Mouse (Mus musculus): ENCODE results near the gene Cfap97d1. TPM values are rescaled to one million over a fixed set of nuclear protein-coding genes. Genes with fewer than 3 reads are reported as not detected.

The Cfap97d1 gene
- polyA plus RNA-seq, 1 experiment from 2014 or later, result not detected

DNA sequence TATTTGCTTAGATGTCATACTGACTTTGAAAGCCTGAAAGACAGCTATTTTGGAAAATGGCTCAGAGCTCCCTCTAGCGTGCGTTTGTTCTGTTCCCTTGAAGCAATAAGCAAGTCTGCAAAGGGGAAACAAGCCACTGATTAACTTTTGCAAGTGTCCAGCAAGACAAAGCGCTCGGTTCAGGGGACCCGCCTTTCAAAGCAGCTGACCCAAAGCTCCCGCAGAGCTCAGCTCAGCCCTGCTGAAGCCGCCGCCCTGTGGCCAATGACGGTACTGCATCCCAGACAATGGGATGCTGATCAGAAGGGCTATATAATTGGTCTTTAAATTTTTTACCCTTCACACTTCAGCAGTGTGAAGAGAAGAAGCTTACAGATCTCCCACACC is 56.1 kb downstream of the Cfap97d1 start:
- ATAC-seq (replicated peaks; ENCODE audit: insufficient number of reproducible peaks, low FRiP score, low TSS enrichment), result peak; percentile 51; the same call in 1 of the 2 replicates
- Histone ChIP-seq H3K9me3 (replicated peaks; ENCODE audit: control insufficient read depth, low read length) (no peaks in the 10 kb centered on the region), H3K4me3 (ENCODE audit: low read depth, low read length) (no peak overlapping the region), H3K9ac (ENCODE audit: low read depth, low read length) (no peak overlapping the region), H3K27ac (ENCODE audit: low read depth, low read length) (no peak overlapping the region), H3K4me2 (no peak overlapping the region), H3K4me1 (ENCODE audit: control insufficient read depth, insufficient read depth, low read length) (no peaks in the 10 kb centered on the region), H3K27me3 (ENCODE audit: control insufficient read depth, insufficient read depth, low read length) (0 out of 2 replicates have a peak, but pooled peaks cover 2% of the 10 kb centered on the region), H3K36me3 (ENCODE audit: control insufficient read depth, insufficient read depth, low read length) (no peaks in the 10 kb centered on the region)
- WGBS (ENCODE audit: insufficient replicate concordance), result under 1% methylated on average over 9 of the region's 9 CpGs

DNA sequence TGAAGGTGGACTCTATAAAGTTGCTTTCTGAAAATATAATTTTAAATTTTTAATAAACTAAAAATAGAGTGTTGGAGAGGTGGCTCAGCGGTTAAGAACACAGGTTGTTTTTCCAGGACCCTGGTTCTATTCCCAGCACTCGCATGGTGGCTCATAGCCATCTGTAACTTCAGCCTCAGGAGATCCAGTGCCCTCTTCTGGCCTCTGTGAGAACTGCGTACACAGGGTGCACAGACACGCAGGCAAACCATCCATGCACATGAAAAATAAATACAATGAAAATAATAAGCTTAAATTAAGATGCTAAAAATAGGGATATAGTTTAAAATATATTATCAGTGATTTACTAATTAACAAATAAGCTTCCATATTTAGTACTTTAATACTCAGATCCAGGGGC is 56.6 kb downstream of the Cfap97d1 start:
- Histone ChIP-seq H3K4me3 (ENCODE audit: low read depth, low read length) (no peak overlapping the region), H3K4me1 (ENCODE audit: control insufficient read depth, insufficient read depth, low read length) (no peaks in the 10 kb centered on the region), H3K9me3 (replicated peaks; ENCODE audit: control insufficient read depth, low read length) (peaks cover 4% of the 10 kb centered on the region), H3K4me2 (no peak overlapping the region), H3K27me3 (ENCODE audit: control insufficient read depth, insufficient read depth, low read length) (0 out of 2 replicates have a peak, but pooled peaks cover 2% of the 10 kb centered on the region), H3K36me3 (ENCODE audit: control insufficient read depth, insufficient read depth, low read length) (no peaks in the 10 kb centered on the region), H3K27ac (ENCODE audit: low read depth, low read length) (no peak overlapping the region), H3K9ac (ENCODE audit: low read depth, low read length) (no peak overlapping the region)
- no peak for ATAC-seq (replicated peaks; ENCODE audit: insufficient number of reproducible peaks, low FRiP score, low TSS enrichment)
- WGBS (ENCODE audit: insufficient replicate concordance), result 67% methylated on average over 4 of the region's 4 CpGs

DNA sequence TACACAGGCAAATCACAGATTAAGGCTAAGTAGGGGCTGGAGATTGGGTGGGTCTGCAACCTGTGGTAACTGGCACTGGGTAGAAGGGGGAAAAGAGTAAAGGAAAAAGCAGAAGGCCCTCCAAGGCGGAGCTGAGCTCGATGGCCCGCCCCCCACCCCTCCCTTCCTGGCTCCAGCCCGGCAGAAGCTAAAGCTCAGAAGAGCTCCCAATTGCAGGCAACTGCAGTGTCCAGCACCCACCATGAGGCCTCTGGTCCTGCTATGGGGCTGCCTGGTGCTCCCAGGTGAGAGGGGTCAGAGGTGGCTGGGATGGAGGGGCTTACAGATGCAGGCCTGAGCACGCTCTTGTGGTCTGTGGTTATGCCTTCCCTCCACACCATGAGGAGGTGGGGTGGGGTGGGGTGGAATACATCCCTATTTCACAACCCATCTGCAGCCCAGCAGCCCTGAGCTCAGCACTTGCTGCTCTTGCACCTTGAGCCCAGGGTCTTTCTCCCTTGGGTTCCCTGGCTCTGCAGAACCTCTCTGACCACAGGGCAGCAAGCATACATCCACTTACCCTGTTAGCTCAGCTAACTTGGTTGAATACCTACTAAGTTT is 57.4 kb downstream of the Cfap97d1 start, which contains the start of gene Cd300lg:
Gene Cd300lg, plus strand, starts transcription at position 160 of the 600 bp plus-strand sequence.
- ATAC-seq (replicated peaks; ENCODE audit: insufficient number of reproducible peaks, low FRiP score, low TSS enrichment), result no peak
- Histone ChIP-seq H3K27ac (ENCODE audit: low read depth, low read length) (no peak within 1 kb of the TSS), H3K4me1 (ENCODE audit: control insufficient read depth, insufficient read depth, low read length) (no peaks in the 10 kb centered on the region), H3K9ac (ENCODE audit: low read depth, low read length) (no peak within 1 kb of the TSS), H3K4me2 (no peak within 1 kb of the TSS), H3K36me3 (ENCODE audit: control insufficient read depth, insufficient read depth, low read length) (no peaks in the 10 kb centered on the region), H3K4me3 (ENCODE audit: low read depth, low read length) (no peak within 1 kb of the TSS), H3K9me3 (replicated peaks; ENCODE audit: control insufficient read depth, low read length) (peaks cover 9% of the 10 kb centered on the region), H3K27me3 (ENCODE audit: control insufficient read depth, insufficient read depth, low read length) (0 out of 2 replicates have a peak, but pooled peaks cover 2% of the 10 kb centered on the region)
- 51% methylated on average over 5 of the region's 5 CpGs for WGBS (ENCODE audit: insufficient replicate concordance)

Other genes starting within 250 kb of the Cfap97d1 start
- gene Etv4, start 198.9 kb upstream of the Cfap97d1 start, polyA plus RNA-seq (2014; fragmentation: Nextera tagmentation; extraction: Ambion mirVana), result 4.5 and 8.7 TPM in 2 replicates
- gene Meox1, start 89.9 kb upstream of the Cfap97d1 start, polyA plus RNA-seq (2014; fragmentation: Nextera tagmentation; extraction: Ambion mirVana), result 13.2 and 14.5 TPM in 2 replicates
- 0.10 and 0.43 TPM in 2 replicates for gene Sost, start 17.3 kb upstream of the Cfap97d1 start, polyA plus RNA-seq (2014; fragmentation: Nextera tagmentation; extraction: Ambion mirVana)
- 49.2 and 49.4 TPM in 2 replicates for gene Dusp3, start 2.7 kb downstream of the Cfap97d1 start, polyA plus RNA-seq (2014; fragmentation: Nextera tagmentation; extraction: Ambion mirVana)
- gene Mpp3, start 44.2 kb downstream of the Cfap97d1 start, polyA plus RNA-seq (2014; fragmentation: Nextera tagmentation; extraction: Ambion mirVana), result 2.7 and 3.4 TPM in 2 replicates
- gene Cd300lg, start 57.2 kb downstream of the Cfap97d1 start, polyA plus RNA-seq (2014; fragmentation: Nextera tagmentation; extraction: Ambion mirVana), result 0.70 and 0.79 TPM in 2 replicates
- gene Mpp2, start 104.2 kb downstream of the Cfap97d1 start, polyA plus RNA-seq (2014; fragmentation: Nextera tagmentation; extraction: Ambion mirVana), result 9.7 and 11.4 TPM in 2 replicates
- not detected in 2 replicates for gene Ppy, start 117.0 kb downstream of the Cfap97d1 start, polyA plus RNA-seq (2014; fragmentation: Nextera tagmentation; extraction: Ambion mirVana)
- gene Pyy, start 123.6 kb downstream of the Cfap97d1 start, polyA plus RNA-seq (2014; fragmentation: Nextera tagmentation; extraction: Ambion mirVana), result 0.69 TPM in 1 of 2 replicates, not detected in the other
- gene Nags, start 161.2 kb downstream of the Cfap97d1 start, polyA plus RNA-seq (2014; fragmentation: Nextera tagmentation; extraction: Ambion mirVana), result 0.33 TPM in 1 of 2 replicates, not detected in the other
- gene Tmem101, start 172.1 kb downstream of the Cfap97d1 start, polyA plus RNA-seq (2014; fragmentation: Nextera tagmentation; extraction: Ambion mirVana), result 31.2 and 36.3 TPM in 2 replicates
- 61.3 and 64.3 TPM in 2 replicates for gene Lsm12, start 201.0 kb downstream of the Cfap97d1 start, polyA plus RNA-seq (2014; fragmentation: Nextera tagmentation; extraction: Ambion mirVana)
- gene G6pc3, start 205.3 kb downstream of the Cfap97d1 start, polyA plus RNA-seq (2014; fragmentation: Nextera tagmentation; extraction: Ambion mirVana), result 27.9 and 28.7 TPM in 2 replicates
- gene Hdac5, start 245.9 kb downstream of the Cfap97d1 start, polyA plus RNA-seq (2014; fragmentation: Nextera tagmentation; extraction: Ambion mirVana), result 42.8 and 45.3 TPM in 2 replicates